Mouse (Mus musculus): Measurements from ENCODE around the gene Gabbr2. TPM values are rescaled to one million over a fixed set of nuclear protein-coding genes. Genes with fewer than 3 reads are reported as not detected.

Gene Gabbr2
- polyA plus RNA-seq, 1 experiment from 2014 or later = 0.88 TPM

DNA sequence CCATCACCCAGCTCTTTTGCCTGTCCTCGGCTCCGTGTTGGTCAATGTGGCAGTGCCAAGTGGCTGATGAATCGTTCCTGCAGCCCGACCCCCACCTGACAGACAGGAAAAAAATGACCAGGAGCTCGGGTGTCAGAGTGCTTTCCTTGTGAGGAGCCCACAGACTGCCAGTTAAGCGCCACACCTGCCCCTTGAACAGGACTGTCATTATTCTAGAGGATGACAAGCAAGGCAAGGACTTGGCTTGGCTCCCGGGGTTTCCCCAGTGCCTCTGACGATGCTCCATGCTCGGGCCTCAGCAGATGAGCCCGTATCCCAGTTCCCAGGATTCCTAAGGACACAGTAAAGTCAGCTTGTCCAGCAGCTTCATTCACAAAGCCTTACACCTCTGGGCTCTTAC, 20.8 kb upstream of the Gabbr2 start:
- no peak overlapping the region for H3K9ac ChIP-seq
- H3K4me2 ChIP-seq = no peak overlapping the region
- no peak overlapping the region for H3K27ac ChIP-seq
- H3K36me3 ChIP-seq (ENCODE audit: poor library complexity, severe bottlenecking) = peaks cover 12% of the 10 kb centered on the region
- H3K4me1 ChIP-seq = peaks cover 17% of the 10 kb centered on the region
- no peaks in the 10 kb centered on the region for H3K9me3 ChIP-seq (replicated peaks)
- 68% methylated on average over 10 of the region's 10 CpGs for WGBS
- H3K4me3 ChIP-seq = no peak overlapping the region
- no peak for ATAC-seq
- no peaks in the 10 kb centered on the region for H3K27me3 ChIP-seq

GRCm38 (mm10) chr4:47010400-47011231, 18.9 kb upstream of the Gabbr2 start:
- H3K27ac ChIP-seq = no peak overlapping the region; the same call in 1 of the 2 replicates
- peaks cover under 1% of the 10 kb centered on the region; the same call in 1 of the 2 replicates for H3K36me3 ChIP-seq (ENCODE audit: poor library complexity, severe bottlenecking)
- H3K4me1 ChIP-seq = peaks cover 17% of the 10 kb centered on the region
- no peaks in the 10 kb centered on the region for H3K27me3 ChIP-seq
- H3K4me3 ChIP-seq = no peak overlapping the region
- peak; percentile 48; the same call in 1 of the 2 replicates for ATAC-seq
- no peaks in the 10 kb centered on the region for H3K9me3 ChIP-seq (replicated peaks)
- H3K4me2 ChIP-seq = no peak overlapping the region
- H3K9ac ChIP-seq = no peak overlapping the region
- WGBS = 71% methylated on average over 12 of the region's 12 CpGs

GRCm38 (mm10) chr4:47000626-47001395, 9.1 kb upstream of the Gabbr2 start:
- no peak for ATAC-seq
- H3K4me2 ChIP-seq = no peak overlapping the region
- H3K4me1 ChIP-seq = no peaks in the 10 kb centered on the region
- no peaks in the 10 kb centered on the region for H3K36me3 ChIP-seq (ENCODE audit: poor library complexity, severe bottlenecking)
- no peaks in the 10 kb centered on the region for H3K27me3 ChIP-seq
- H3K27ac ChIP-seq = no peak overlapping the region
- H3K9ac ChIP-seq = no peak overlapping the region
- no peak overlapping the region for H3K4me3 ChIP-seq
- no peaks in the 10 kb centered on the region for H3K9me3 ChIP-seq (replicated peaks)
- 75% methylated on average over 8 of the region's 8 CpGs for whole genome bisulfite sequencing

- H3K4me1 ChIP-seq = no peaks in the 10 kb centered on the region
- no peak overlapping the region for H3K27ac ChIP-seq
- H3K36me3 ChIP-seq (ENCODE audit: poor library complexity, severe bottlenecking) = no peaks in the 10 kb centered on the region
- ATAC-seq = no peak
- no peaks in the 10 kb centered on the region for H3K9me3 ChIP-seq (replicated peaks)
- H3K27me3 ChIP-seq = peaks cover 16% of the 10 kb centered on the region
- no peak overlapping the region for H3K4me2 ChIP-seq
- 77% methylated on average over 2 of the region's 2 CpGs for WGBS
- no peak overlapping the region for H3K4me3 ChIP-seq
- H3K9ac ChIP-seq = no peak overlapping the region
Observed at GRCm38 (mm10) chr4:46997969-46998368, 6.3 kb upstream of the Gabbr2 start.

DNA sequence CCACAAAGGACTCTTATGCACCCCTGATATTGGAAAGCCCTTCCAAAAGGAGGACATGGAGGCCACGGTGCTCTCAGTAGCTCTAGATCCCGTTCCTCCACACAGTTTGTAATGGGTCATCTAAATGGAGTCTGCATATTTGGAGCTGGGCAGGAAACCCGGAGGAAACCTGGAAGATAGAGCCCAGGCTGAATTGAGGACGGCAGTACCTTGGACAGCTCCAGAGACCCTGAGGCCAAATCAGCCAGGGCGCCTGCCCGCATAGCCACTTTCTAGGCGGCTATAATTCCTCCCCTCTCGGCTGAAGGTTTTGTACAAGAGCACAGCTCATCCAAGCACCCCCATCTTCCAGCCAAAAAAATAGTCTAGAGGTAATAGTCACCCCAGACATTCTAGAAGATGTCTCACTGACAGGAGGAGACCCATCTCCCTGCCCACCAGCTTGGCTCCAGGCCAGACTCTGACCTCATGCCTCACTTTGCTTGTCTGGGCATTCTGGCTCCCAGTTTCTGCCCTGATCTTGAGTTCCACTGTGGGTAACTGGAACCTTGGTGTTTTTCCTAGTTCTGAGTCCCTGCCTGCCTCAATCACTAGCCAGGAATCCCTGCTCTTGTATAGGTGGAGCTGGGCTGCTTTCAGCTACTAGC, 1.3 kb upstream of the Gabbr2 start:
- Histone ChIP-seq H3K4me1 (peaks cover 32% of the 10 kb centered on the region), H3K27me3 (peaks cover 63% of the 10 kb centered on the region), H3K36me3 (ENCODE audit: poor library complexity, severe bottlenecking) (no peaks in the 10 kb centered on the region), H3K9me3 (replicated peaks) (no peaks in the 10 kb centered on the region), H3K9ac (no peak overlapping the region), H3K27ac (no peak overlapping the region), H3K4me2 (no peak overlapping the region), H3K4me3 (no peak overlapping the region)
- ATAC-seq = no peak
- 4% methylated on average over 8 of the region's 8 CpGs for WGBS

DNA sequence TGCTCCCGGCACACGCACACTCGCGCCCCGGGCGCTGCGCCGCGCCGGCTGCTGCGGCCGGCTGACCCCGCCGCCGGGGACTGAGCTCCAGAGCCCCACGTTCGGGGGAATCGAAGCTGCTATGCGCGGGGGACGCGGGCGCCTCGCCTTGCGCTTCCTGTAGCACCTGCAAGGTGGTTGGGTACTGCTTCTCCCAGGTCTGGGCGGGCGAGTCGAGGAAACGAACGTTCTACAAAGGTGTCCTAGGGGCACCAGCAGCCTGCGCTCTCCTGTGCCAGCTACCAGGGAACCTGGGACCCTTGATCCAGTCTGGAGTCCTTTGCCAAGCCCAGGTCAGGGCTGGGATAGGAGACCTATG, 265 bp upstream of the Gabbr2 start:
- H3K27me3 ChIP-seq = peaks cover 68% of the 10 kb centered on the region
- H3K4me3 ChIP-seq = peak overlapping the region; percentile 63
- no peaks in the 10 kb centered on the region for H3K9me3 ChIP-seq (replicated peaks)
- peak overlapping the region; percentile 88 for H3K4me2 ChIP-seq
- H3K27ac ChIP-seq = peak overlapping the region; percentile 82
- ATAC-seq = no peak; the same call in 1 of the 2 replicates
- WGBS = 3% methylated on average over 19 of the region's 31 CpGs
- H3K4me1 ChIP-seq = peaks cover 32% of the 10 kb centered on the region
- H3K9ac ChIP-seq = peak overlapping the region; percentile 72
- no peaks in the 10 kb centered on the region for H3K36me3 ChIP-seq (ENCODE audit: poor library complexity, severe bottlenecking)

- WGBS = 2% methylated on average over 29 of the region's 29 CpGs
- Histone ChIP-seq H3K27ac (no peak overlapping the region), H3K4me2 (peak overlapping the region; percentile 88), H3K9ac (peak overlapping the region; percentile 72), H3K9me3 (replicated peaks) (no peaks in the 10 kb centered on the region), H3K27me3 (peaks cover 68% of the 10 kb centered on the region), H3K36me3 (ENCODE audit: poor library complexity, severe bottlenecking) (no peaks in the 10 kb centered on the region), H3K4me1 (peaks cover 32% of the 10 kb centered on the region), H3K4me3 (peak overlapping the region; percentile 63)
- ATAC-seq = peak; percentile 22
Observed at GRCm38 (mm10) chr4:46990281-46991015, 1.2 kb downstream of the Gabbr2 start.

GRCm38 (mm10) chr4:46989842-46990241, 1.8 kb downstream of the Gabbr2 start:
- WGBS = under 1% methylated on average over 17 of the region's 17 CpGs
- H3K9ac ChIP-seq = peak overlapping the region; percentile 37; the same call in 1 of the 2 replicates
- H3K4me3 ChIP-seq = peak overlapping the region; percentile 63
- no peak overlapping the region for H3K27ac ChIP-seq
- peak overlapping the region; percentile 88 for H3K4me2 ChIP-seq
- peaks cover 32% of the 10 kb centered on the region for H3K4me1 ChIP-seq
- peak; percentile 61 for ATAC-seq
- no peaks in the 10 kb centered on the region for H3K36me3 ChIP-seq (ENCODE audit: poor library complexity, severe bottlenecking)
- no peaks in the 10 kb centered on the region for H3K9me3 ChIP-seq (replicated peaks)
- peaks cover 68% of the 10 kb centered on the region for H3K27me3 ChIP-seq

DNA sequence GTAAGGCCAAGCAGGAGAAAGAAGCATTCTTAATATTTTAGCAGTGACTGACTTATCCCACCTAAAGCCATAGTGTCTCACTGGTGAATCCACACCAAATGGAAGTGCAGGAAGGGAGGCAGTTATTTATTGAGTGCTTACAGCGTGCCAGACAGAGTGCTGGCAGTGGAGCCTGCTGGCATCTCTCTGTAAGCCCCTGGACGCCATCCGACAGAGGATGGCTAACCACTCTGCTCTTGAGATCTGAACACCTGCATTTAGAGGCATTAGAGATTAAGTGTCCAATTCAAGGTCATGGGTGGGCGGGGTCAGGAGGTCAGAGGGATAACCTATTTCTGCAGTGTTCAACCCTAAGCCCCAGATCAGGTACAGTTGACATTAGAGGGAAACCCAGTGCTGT, 2.8 kb downstream of the Gabbr2 start:
- Histone ChIP-seq H3K27ac (no peak overlapping the region), H3K36me3 (ENCODE audit: poor library complexity, severe bottlenecking) (no peaks in the 10 kb centered on the region), H3K4me2 (0 out of 2 replicates have a peak overlapping the region, but pooled peaks have one; percentile 88), H3K9ac (no peak overlapping the region), H3K4me3 (no peak overlapping the region), H3K9me3 (replicated peaks) (no peaks in the 10 kb centered on the region), H3K27me3 (peaks cover 61% of the 10 kb centered on the region), H3K4me1 (peaks cover 32% of the 10 kb centered on the region)
- no peak for ATAC-seq
- WGBS = 73% methylated on average over 4 of the region's 4 CpGs

DNA sequence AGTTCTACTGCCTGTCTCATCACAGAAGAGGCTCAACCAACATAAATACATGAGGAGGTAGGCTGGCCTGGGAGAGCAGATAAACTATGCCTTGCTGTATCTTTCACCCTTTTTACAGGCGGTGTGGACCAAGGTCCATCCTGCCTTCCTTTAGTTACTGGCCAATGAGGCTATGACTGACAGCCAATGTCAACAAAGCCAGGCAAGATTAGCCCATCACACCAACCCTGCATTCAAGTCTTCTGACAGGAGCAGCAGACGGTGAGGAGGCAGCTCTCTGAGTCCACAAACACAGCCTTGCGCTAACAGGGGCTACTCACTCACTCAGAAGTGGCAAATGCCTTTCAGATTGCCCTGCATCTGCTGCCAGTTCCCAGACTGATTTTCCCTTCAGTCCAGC, 3.4 kb downstream of the Gabbr2 start:
- no peak overlapping the region for H3K4me2 ChIP-seq
- no peaks in the 10 kb centered on the region for H3K36me3 ChIP-seq (ENCODE audit: poor library complexity, severe bottlenecking)
- H3K9ac ChIP-seq = no peak overlapping the region
- no peak overlapping the region for H3K27ac ChIP-seq
- H3K4me3 ChIP-seq = no peak overlapping the region
- peaks cover 32% of the 10 kb centered on the region for H3K4me1 ChIP-seq
- WGBS = 64% methylated on average over 3 of the region's 3 CpGs
- no peak for ATAC-seq
- peaks cover 55% of the 10 kb centered on the region for H3K27me3 ChIP-seq
- H3K9me3 ChIP-seq (replicated peaks) = no peaks in the 10 kb centered on the region

GRCm38 (mm10) chr4:46987809-46988208, 3.9 kb downstream of the Gabbr2 start:
- H3K27me3 ChIP-seq = peaks cover 51% of the 10 kb centered on the region
- no peak overlapping the region for H3K9ac ChIP-seq
- no peak overlapping the region for H3K4me2 ChIP-seq
- no peak overlapping the region for H3K27ac ChIP-seq
- H3K9me3 ChIP-seq (replicated peaks) = no peaks in the 10 kb centered on the region
- H3K36me3 ChIP-seq (ENCODE audit: poor library complexity, severe bottlenecking) = no peaks in the 10 kb centered on the region
- peaks cover 32% of the 10 kb centered on the region for H3K4me1 ChIP-seq
- no peak overlapping the region for H3K4me3 ChIP-seq
- WGBS = 89% methylated on average over 6 of the region's 6 CpGs
- ATAC-seq = no peak
